ENCODE assay signal across 17 mouse cellular contexts in the genomic region with DNA sequence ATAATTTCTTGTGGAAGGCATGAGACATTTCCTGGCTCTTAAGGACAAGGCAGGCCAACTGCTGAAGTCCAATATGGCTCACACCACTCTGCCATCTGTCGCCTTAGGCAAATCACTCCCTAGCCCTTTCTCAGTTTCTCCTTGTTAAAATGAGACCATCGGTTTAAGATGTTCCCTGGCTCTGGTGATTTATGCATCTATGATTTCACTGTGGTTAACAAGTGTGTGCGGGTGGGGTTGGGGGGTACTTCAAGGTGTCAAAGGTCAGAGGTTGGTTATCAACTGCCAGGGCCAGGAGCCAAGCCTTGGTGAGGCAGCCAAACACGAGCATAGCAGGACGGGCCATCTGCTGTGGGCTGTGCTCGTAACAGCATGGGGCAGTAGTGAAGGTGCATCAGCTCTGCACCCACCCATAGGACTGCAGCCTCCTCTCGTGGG. TPM values are rescaled to one million over a fixed set of nuclear protein-coding genes. Genes with fewer than 3 reads are reported as not detected.
DNase-seq lines count a peak whose midpoint lies in the region; ATAC-seq and TF ChIP-seq lines count a peak whose summit lies in the region.
"Had no signal": no experiment of that assay in that cellular context is flagged by ENCODE, and none has a peak within 500 bp of the region (broad histone marks: within the 10 kb centered on the region; RNA-seq: fewer than 3 reads in every experiment).

No protein-coding gene starts in this region.

- no peak overlapping the region for H3K4me2 ChIP-seq in forebrain, embryonic 13.5 days
- H3K4me2 ChIP-seq in forebrain, embryonic 12.5 days = no peak overlapping the region
- no peak overlapping the region for H3K4me2 ChIP-seq in neural tube, embryonic 14.5 days (ENCODE audit: low read depth, low read length)
- H3K4me2 ChIP-seq: intestine, embryonic 15.5 days; lung, embryonic 15.5 days had no signal

- TF ChIP-seq CTCF in layer of hippocampus, adult 2 months (conservative IDR thresholded peaks at IDR 0.05) = no peak

- H3K27me3 ChIP-seq in forebrain, embryonic 13.5 days = no peaks in the 10 kb centered on the region
- no peaks in the 10 kb centered on the region for H3K27me3 ChIP-seq in forebrain, embryonic 12.5 days
- H3K27me3 ChIP-seq in neural tube, embryonic 14.5 days (ENCODE audit: control insufficient read depth, insufficient read depth, low read length) = no peaks in the 10 kb centered on the region
- H3K27me3 ChIP-seq: CH12.LX; intestine, embryonic 15.5 days; lung, embryonic 15.5 days had no signal

- peak overlapping the region; percentile 69 for H3K27ac ChIP-seq in forebrain, embryonic 13.5 days
- no peak overlapping the region for H3K27ac ChIP-seq in forebrain, embryonic 12.5 days
- peak overlapping the region; percentile 86 for H3K27ac ChIP-seq in layer of hippocampus, adult 2 months
- peak overlapping the region; percentile 68; the same call in 1 of the 2 replicates for H3K27ac ChIP-seq in neural tube, embryonic 14.5 days (ENCODE audit: low read depth, low read length)
- H3K27ac ChIP-seq: intestine, embryonic 15.5 days; lung, embryonic 15.5 days had no signal

- no peak overlapping the region for H3K4me3 ChIP-seq in forebrain, embryonic 13.5 days
- no peak overlapping the region for H3K4me3 ChIP-seq in forebrain, embryonic 12.5 days (replicated peaks)
- H3K4me3 ChIP-seq in layer of hippocampus, adult 2 months = no peak overlapping the region
- H3K4me3 ChIP-seq in neural tube, embryonic 14.5 days (ENCODE audit: low read depth, low read length) = no peak overlapping the region
- H3K4me3 ChIP-seq: intestine, embryonic 15.5 days; lung, embryonic 15.5 days had no signal

- no peaks in the 10 kb centered on the region for H3K9me3 ChIP-seq in forebrain, embryonic 13.5 days (replicated peaks)
- H3K9me3 ChIP-seq in forebrain, embryonic 12.5 days = no peaks in the 10 kb centered on the region
- no peaks in the 10 kb centered on the region for H3K9me3 ChIP-seq in neural tube, embryonic 14.5 days (ENCODE audit: control insufficient read depth, low read length)
- H3K9me3 ChIP-seq: intestine, embryonic 15.5 days; lung, embryonic 15.5 days had no signal

- peaks cover 30% of the 10 kb centered on the region for H3K4me1 ChIP-seq in forebrain, embryonic 13.5 days
- no peaks in the 10 kb centered on the region for H3K4me1 ChIP-seq in forebrain, embryonic 12.5 days
- peaks cover 3% of the 10 kb centered on the region; the same call in 1 of the 2 replicates for H3K4me1 ChIP-seq in neural tube, embryonic 14.5 days (ENCODE audit: control insufficient read depth, insufficient read depth, low read length)

- 80% methylated on average over 7 of the region's 7 CpGs for WGBS in forebrain, embryonic 13.5 days
- 81% methylated on average over 7 of the region's 7 CpGs for WGBS in forebrain, embryonic 12.5 days
- 67% methylated on average over 7 of the region's 7 CpGs for WGBS in neural tube, embryonic 14.5 days

- no peak overlapping the region for H3K9ac ChIP-seq in forebrain, embryonic 13.5 days
- H3K9ac ChIP-seq in forebrain, embryonic 12.5 days = no peak overlapping the region
- no peak overlapping the region for H3K9ac ChIP-seq in neural tube, embryonic 14.5 days (replicated peaks; ENCODE audit: low read depth, low read length)
- H3K9ac ChIP-seq: intestine, embryonic 15.5 days; lung, embryonic 15.5 days had no signal

- no peak for DNase-seq in layer of hippocampus, adult 2 months (ENCODE audit: low spot score in 2 of 2)
- no peak for DNase-seq in layer of hippocampus, adult 18-20 months (ENCODE audit: low spot score in 2 of 2)
- peak; percentile 92 to 94 for DNase-seq in cerebellum, postnatal 10 days
- no peak for DNase-seq in adrenal gland, postnatal 25 days
- DNase-seq in urinary bladder, postnatal 4 days (ENCODE audit: low spot score in 2 of 2) = no peak
- DNase-seq: heart, postnatal 10 days; liver; right cerebral cortex, postnatal 4 days had no signal

- H3K36me3 ChIP-seq in forebrain, embryonic 13.5 days (ENCODE audit: poor library complexity, severe bottlenecking) = no peaks in the 10 kb centered on the region
- H3K36me3 ChIP-seq in forebrain, embryonic 12.5 days (replicated peaks) = no peaks in the 10 kb centered on the region
- H3K36me3 ChIP-seq in neural tube, embryonic 14.5 days (ENCODE audit: control insufficient read depth, insufficient read depth, low read length) = no peaks in the 10 kb centered on the region
- H3K36me3 ChIP-seq: intestine, embryonic 15.5 days; lung, embryonic 15.5 days had no signal

- ATAC-seq in forebrain, embryonic 13.5 days = no peak
- ATAC-seq in forebrain, embryonic 12.5 days (ENCODE audit: low FRiP score) = no peak
- no peak for ATAC-seq in neural tube, embryonic 14.5 days (ENCODE audit: low read depth)
- ATAC-seq: activated CD4-positive, CD25-positive, alpha-beta regulatory T cell, adult 4 months; intestine, embryonic 15.5 days had no signal

RNA-seq across cellular contexts. Expression of gene Myog, which starts 15.3 kb away (rescaled TPM):
- not detected in 2 replicates for polyA plus RNA-seq in forebrain, embryonic 13.5 days (2015; fragmentation: Nextera tagmentation; extraction: Ambion mirVana)
- 1.2 TPM in 1 of 2 replicates, not detected in the other for polyA plus RNA-seq in forebrain, embryonic 12.5 days (2016; fragmentation: Nextera tagmentation; extraction: Ambion mirVana)
- not detected for total RNA-seq in layer of hippocampus, adult 2 months (2021)
- total RNA-seq in layer of hippocampus, adult 18-20 months (2021) = not detected
- polyA plus RNA-seq in neural tube, embryonic 14.5 days (2014; fragmentation: Nextera tagmentation; extraction: Ambion mirVana) = 0.76 and 0.80 TPM in 2 replicates
- not detected in 2 replicates for total RNA-seq in adrenal gland, postnatal 25 days (2021)
- total RNA-seq: CH12.LX; heart, adult 8-10 months; heart, postnatal 10 days; left cerebral cortex, adult 18-20 months had no signal
- polyA plus RNA-seq: activated CD4-positive, CD25-positive, alpha-beta regulatory T cell, adult 4 months had no signal

RNA-seq across cellular contexts. Expression of gene Adora1, which starts 39.3 kb away (rescaled TPM):
- polyA plus RNA-seq in forebrain, embryonic 13.5 days (2015; fragmentation: Nextera tagmentation; extraction: Ambion mirVana) = 3.3 and 4.6 TPM in 2 replicates
- 1.4 and 1.8 TPM in 2 replicates for polyA plus RNA-seq in forebrain, embryonic 12.5 days (2016; fragmentation: Nextera tagmentation; extraction: Ambion mirVana)
- 100 to 1,000 TPM; 202 to 221 TPM for total RNA-seq in layer of hippocampus, adult 2 months (2021)
- 100 to 1,000 TPM; 212 to 220 TPM for total RNA-seq in layer of hippocampus, adult 18-20 months (2021)
- 12.2 and 14.0 TPM in 2 replicates for polyA plus RNA-seq in neural tube, embryonic 14.5 days (2014; fragmentation: Nextera tagmentation; extraction: Ambion mirVana)
- total RNA-seq in adrenal gland, postnatal 25 days (2021) = 89.7 and 151 TPM in 2 replicates
- total RNA-seq: CH12.LX had no signal

RNA-seq across cellular contexts. Expression of gene Ppfia4, which starts 58.2 kb away (rescaled TPM):
- polyA plus RNA-seq in forebrain, embryonic 13.5 days (2015; fragmentation: Nextera tagmentation; extraction: Ambion mirVana) = 3.5 and 3.7 TPM in 2 replicates
- 3.1 and 3.2 TPM in 2 replicates for polyA plus RNA-seq in forebrain, embryonic 12.5 days (2016; fragmentation: Nextera tagmentation; extraction: Ambion mirVana)
- total RNA-seq in layer of hippocampus, adult 2 months (2021) = 10 to 100 TPM; 71.9 to 79.7 TPM
- total RNA-seq in layer of hippocampus, adult 18-20 months (2021) = 10 to 100 TPM; 66.5 to 68.4 TPM
- polyA plus RNA-seq in neural tube, embryonic 14.5 days (2014; fragmentation: Nextera tagmentation; extraction: Ambion mirVana) = 22.4 and 24.2 TPM in 2 replicates
- 0.67 and 2.0 TPM in 2 replicates for total RNA-seq in adrenal gland, postnatal 25 days (2021)

Comparison
In these comparisons a context has a peak if more than half of its experiments do, and no peak if none do; other contexts are left out.
1. DNase-seq: peak in cerebellum, postnatal 10 days (2 of 2); none in layer of hippocampus, adult 2 months (0 of 2), layer of hippocampus, adult 18-20 months (0 of 2), adrenal gland, postnatal 25 days (single experiment) and urinary bladder, postnatal 4 days (0 of 2).
2. RNA of gene Ppfia4, which starts 58.2 kb away (total RNA-seq): 71.9 to 79.7 TPM in layer of hippocampus, adult 2 months and 66.5 to 68.4 TPM in layer of hippocampus, adult 18-20 months; 0.67 to 2.0 TPM in adrenal gland, postnatal 25 days; every median in the first group is over 10 times any median in the second.